ENCODE assay signal across 23 mouse cellular contexts in genomic region chr2:17575648-17576047, GRCm38 (mm10).
"Had no signal": no experiment of that assay in that cellular context is flagged by ENCODE, and none has a peak within 500 bp of the region (broad histone marks: within the 10 kb centered on the region; RNA-seq: fewer than 3 reads in every experiment).

No protein-coding gene starts in this region.

- H3K4me2 ChIP-seq: kidney, embryonic 15.5 days; limb, embryonic 13.5 days; liver, embryonic 12.5 days; liver, embryonic 15.5 days; lung, embryonic 15.5 days; midbrain, embryonic 12.5 days; neural tube, embryonic 13.5 days; stomach, embryonic 15.5 days had no signal

- DNase-seq: kidney, adult 8-10 months; kidney, postnatal 10 days; kidney, postnatal 36 days; layer of hippocampus, adult 9-11 months; liver; lung, adult 18-20 months; lung, postnatal 10 days; lung, postnatal 36 days; retina, postnatal 1 day; right cerebral cortex, postnatal 25 days; spleen, adult 18-20 months; thymus, postnatal 25 days had no signal

- H3K9ac ChIP-seq: kidney, embryonic 15.5 days; limb, embryonic 13.5 days; liver, embryonic 12.5 days; liver, embryonic 15.5 days; lung, embryonic 15.5 days; midbrain, embryonic 12.5 days; neural tube, embryonic 13.5 days; stomach, embryonic 15.5 days had no signal

- H3K9me3 ChIP-seq: kidney, embryonic 15.5 days; limb, embryonic 10.5 days; liver, embryonic 12.5 days; liver, embryonic 15.5 days; lung, embryonic 15.5 days; midbrain, embryonic 12.5 days; stomach, embryonic 15.5 days had no signal

- H3K27me3 ChIP-seq: kidney, embryonic 15.5 days; limb, embryonic 13.5 days; liver, embryonic 12.5 days; liver, embryonic 15.5 days; lung, embryonic 15.5 days; midbrain, embryonic 12.5 days; neural tube, embryonic 13.5 days; stomach, embryonic 15.5 days had no signal

- H3K36me3 ChIP-seq: kidney, embryonic 15.5 days; limb, embryonic 10.5 days; limb, embryonic 13.5 days; liver, embryonic 12.5 days; liver, embryonic 15.5 days; lung, embryonic 15.5 days; midbrain, embryonic 12.5 days; neural tube, embryonic 13.5 days; stomach, embryonic 15.5 days had no signal

- H3K4me3 ChIP-seq: kidney, embryonic 15.5 days; limb, embryonic 10.5 days; limb, embryonic 13.5 days; liver, embryonic 12.5 days; liver, embryonic 15.5 days; lung, embryonic 15.5 days; midbrain, embryonic 12.5 days; myocyte; neural tube, embryonic 13.5 days; stomach, embryonic 15.5 days had no signal

- ATAC-seq: liver, embryonic 12.5 days; midbrain, embryonic 16.5 days had no signal

- H3K4me1 ChIP-seq: kidney, embryonic 15.5 days; limb, embryonic 10.5 days; limb, embryonic 13.5 days; liver, embryonic 12.5 days; liver, embryonic 15.5 days; midbrain, embryonic 12.5 days; neural tube, embryonic 13.5 days; stomach, embryonic 15.5 days had no signal

- H3K27ac ChIP-seq: kidney, embryonic 15.5 days; limb, embryonic 10.5 days; limb, embryonic 13.5 days; liver, embryonic 12.5 days; liver, embryonic 15.5 days; lung, embryonic 15.5 days; midbrain, embryonic 12.5 days; neural tube, embryonic 13.5 days; stomach, embryonic 15.5 days had no signal
